Mouse (Mus musculus) spleen, adult 2 months (tissue): ENCODE results near the gene Rnf13. TPM values are rescaled to one million over a fixed set of nuclear protein-coding genes. Genes with fewer than 3 reads are reported as not detected.

Source experiments
- DNase-seq, 2 experiments: peaks; one replicate each; pipeline versions ENCODE4 v3.0.0 to v3.0.0-alpha.2; 2012 to 2021; ENCODE audit warnings: low spot score in 2 of 2, low read depth in 1 of 2
- H3K27ac ChIP-seq: fragments of 200-500 bp; 2 replicates; pipeline ENCODE4 v1.5.1; 2012; ENCODE audit warnings: low read length, inconsistent platforms; ENCODE audit not compliant: insufficient read depth
- H3K27me3 ChIP-seq: fragments of 200-500 bp; 2 replicates; pipeline ENCODE4 v1.6.1; 2012; ENCODE audit warnings: mild to moderate bottlenecking, moderate library complexity, low read length, inconsistent platforms; ENCODE audit not compliant: control insufficient read depth, insufficient read depth
- H3K36me3 ChIP-seq: fragments of 200-500 bp; 2 replicates; pipeline ENCODE4 v1.6.1; 2012; ENCODE audit warnings: mild to moderate bottlenecking, low read length, inconsistent platforms; ENCODE audit not compliant: control insufficient read depth, insufficient read depth
- H3K4me1 ChIP-seq: fragments of 200-500 bp; 2 replicates; pipeline ENCODE4 v1.6.1; 2011; ENCODE audit warnings: inconsistent platforms; ENCODE audit not compliant: control insufficient read depth, insufficient read depth, insufficient read length
- H3K4me3 ChIP-seq: fragments of 200-500 bp; 2 replicates; pipeline ENCODE4 v1.5.1; 2011; ENCODE audit warnings: mild to moderate bottlenecking, inconsistent platforms; ENCODE audit not compliant: insufficient read depth, insufficient read length; ENCODE audit errors: extremely low read depth
- CTCF ChIP-seq: fragments of 200-500 bp; IDR thresholded peaks from 2 replicates; pipeline ENCODE4 v1.5.1; 2011; ENCODE audit warnings: mild to moderate bottlenecking, inconsistent platforms; ENCODE audit not compliant: insufficient read depth, insufficient read length, insufficient replicate concordance; ENCODE audit errors: extremely low read depth
- POLR2A ChIP-seq: fragments of 200-500 bp; IDR thresholded peaks from 2 replicates; pipeline ENCODE4 v1.6.1; 2011; ENCODE audit warnings: low read depth, low read length, inconsistent platforms
- WGBS: fragments of 180-500 bp; shearing (Covaris S2); methylation state at CpG from one replicate; pipeline ENCODE4 v1.1.7; 2018; 5-methylcytosine and 5-hydroxymethylcytosine counted together
- polyA plus RNA-seq: library from polyadenylated mRNA; depleted of rRNA; stranded (reverse); fragments of >200 nt; gene quantifications from 2 replicates; pipeline ENCODE4 v1.2.3, GENCODE M21; 2012; rRNA removed

Rnf13 gene
- 20.7 and 28.1 TPM in 2 replicates for polyA plus RNA-seq

DNA sequence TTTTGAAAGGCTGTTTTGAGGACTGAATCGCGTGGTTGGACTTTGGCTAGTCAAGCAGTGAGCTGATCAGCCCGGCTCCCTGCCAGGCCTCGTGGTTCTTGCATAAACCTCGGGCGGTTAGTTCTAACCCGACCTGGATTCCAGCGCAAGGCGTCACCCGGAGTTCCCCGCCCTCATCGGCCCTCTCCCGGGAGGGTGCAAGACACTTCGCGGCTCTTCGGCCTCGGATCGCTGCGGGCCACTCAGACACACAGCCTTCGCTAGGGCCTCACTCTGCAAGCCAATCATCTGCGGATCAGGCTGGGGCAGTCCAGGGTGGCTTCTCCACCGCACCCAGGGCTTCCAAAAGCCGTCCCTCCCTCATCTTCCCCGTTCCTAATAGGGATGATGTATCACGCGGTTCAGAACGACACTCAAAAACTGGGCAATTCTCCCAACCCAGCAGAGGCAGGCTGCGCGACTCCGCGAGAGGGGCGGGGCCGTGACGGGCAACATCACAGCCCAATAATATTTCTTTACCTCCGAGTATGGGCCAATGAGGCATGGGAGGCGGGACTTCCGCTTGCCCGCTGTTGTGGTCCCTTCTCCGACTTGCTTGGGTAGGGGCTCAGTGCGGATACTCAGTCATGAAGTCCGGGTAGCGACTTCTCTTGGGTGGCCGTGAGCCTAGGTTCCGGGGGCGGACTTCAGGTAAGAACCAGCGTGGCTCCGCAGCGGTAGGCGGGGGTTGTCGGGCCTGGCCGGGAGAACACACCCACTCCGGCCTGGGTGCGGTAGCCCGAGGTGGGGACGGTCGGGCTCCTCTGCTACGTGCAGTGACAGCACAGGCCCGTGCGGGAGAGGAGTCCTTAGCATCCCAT, at the start of gene Rnf13:
Gene Rnf13 (plus strand): TSS at position 552 of the 860 bp plus-strand sequence.
- Histone ChIP-seq H3K27ac (peak within 1 kb of the TSS; percentile 93), H3K36me3 (no peaks in the 10 kb centered on the region), H3K4me3 (peak within 1 kb of the TSS; percentile 69), H3K27me3 (no peaks in the 10 kb centered on the region), H3K4me1 (no peaks in the 10 kb centered on the region; the same call in 1 of the 2 replicates)
- under 1% methylated on average over 59 of the region's 59 CpGs for WGBS
- TF ChIP-seq POLR2A (peak; percentile 69; the same call in 1 of the 2 replicates), CTCF (no peak)
- DNase-seq, result peak; percentile 79 to 94

DNA sequence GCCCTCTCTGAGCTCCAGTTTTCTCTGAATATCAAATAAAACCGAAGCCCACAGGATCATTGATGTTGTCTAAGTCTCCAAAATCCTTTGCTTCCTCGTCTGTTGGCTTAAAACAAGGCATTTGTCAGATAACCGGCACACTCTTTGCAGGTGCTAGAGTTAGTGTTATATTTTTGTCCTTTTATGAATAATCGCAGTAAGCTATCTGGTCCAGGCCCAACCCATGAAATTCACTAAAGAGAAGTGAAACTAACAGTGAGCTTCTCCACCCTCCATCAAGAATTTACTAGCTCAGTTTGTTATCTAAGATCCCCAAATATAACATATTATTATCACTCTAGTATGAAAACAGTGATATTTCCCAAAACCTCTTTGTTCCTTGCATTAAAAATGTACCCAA, 44.1 kb upstream of the Rnf13 start:
- TF ChIP-seq POLR2A (no peak), CTCF (no peak)
- Histone ChIP-seq H3K27ac (peak overlapping the region; percentile 70; the same call in 1 of the 2 replicates), H3K4me1 (peaks cover 13% of the 10 kb centered on the region; the same call in 1 of the 2 replicates), H3K36me3 (no peaks in the 10 kb centered on the region), H3K4me3 (no peak overlapping the region), H3K27me3 (no peaks in the 10 kb centered on the region)
- 36% methylated on average over 4 of the region's 4 CpGs for WGBS
- DNase-seq, result no peak

DNA sequence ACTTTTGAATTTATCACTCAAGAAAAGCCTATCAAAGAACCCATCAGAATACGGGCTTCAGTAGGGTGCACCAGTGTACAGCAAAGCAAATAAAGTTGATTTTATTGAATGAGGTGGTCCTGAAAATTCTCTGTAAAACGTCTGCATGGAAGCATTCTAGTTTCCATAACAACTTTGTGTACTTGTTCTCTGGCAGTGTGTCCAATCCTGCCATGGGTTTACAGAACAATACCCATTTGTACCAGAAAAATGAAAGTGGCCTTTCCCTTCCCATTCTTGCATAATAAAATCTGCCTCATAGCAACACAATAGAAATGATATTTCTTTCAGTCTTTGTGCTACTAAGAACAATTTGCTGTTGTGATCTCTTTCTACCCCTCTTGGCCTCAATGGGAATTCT, 43.1 kb upstream of the Rnf13 start, which contains the start of gene Ankub1:
Gene Ankub1 (minus strand): TSS at position 81 of the 400 bp plus-strand sequence.
- no peaks in the 10 kb centered on the region for H3K27me3 ChIP-seq
- no peaks in the 10 kb centered on the region for H3K36me3 ChIP-seq
- H3K4me1 ChIP-seq, result peaks cover 14% of the 10 kb centered on the region; the same call in 1 of the 2 replicates
- H3K27ac ChIP-seq, result peak within 1 kb of the TSS; percentile 70; the same call in 1 of the 2 replicates
- no peak for TF ChIP-seq POLR2A
- TF ChIP-seq CTCF, result no peak
- 76% methylated on average over 2 of the region's 2 CpGs for WGBS
- H3K4me3 ChIP-seq, result no peak within 1 kb of the TSS
- no peak for DNase-seq

DNA sequence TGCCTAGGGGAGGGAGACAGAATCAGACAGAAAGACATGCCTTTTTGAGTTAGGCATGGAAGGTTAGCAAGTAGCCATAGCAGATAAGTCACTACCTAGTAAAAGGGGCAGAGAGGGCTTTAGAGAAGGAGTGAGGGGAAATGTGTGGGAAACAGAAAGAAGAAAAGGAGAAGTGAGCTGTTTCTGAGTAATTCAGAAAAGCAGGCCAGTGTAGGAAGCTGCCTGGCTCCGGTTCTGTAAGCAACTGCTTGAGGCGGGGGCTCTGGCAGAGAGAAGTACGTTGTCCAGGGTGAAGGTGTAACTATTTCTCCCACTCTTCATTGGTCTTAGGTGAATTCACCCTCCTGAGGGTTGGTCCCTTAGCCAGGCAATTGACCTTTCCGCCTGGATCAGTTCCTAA, 39.6 kb upstream of the Rnf13 start:
- WGBS, result 46% methylated on average over 4 of the region's 4 CpGs
- Histone ChIP-seq H3K27me3 (no peaks in the 10 kb centered on the region), H3K4me1 (peaks cover 14% of the 10 kb centered on the region; the same call in 1 of the 2 replicates), H3K27ac (0 out of 2 replicates have a peak overlapping the region, but pooled peaks have one; percentile 1), H3K36me3 (no peaks in the 10 kb centered on the region), H3K4me3 (no peak overlapping the region)
- TF ChIP-seq CTCF (no peak), POLR2A (no peak)
- DNase-seq, result no peak

DNA sequence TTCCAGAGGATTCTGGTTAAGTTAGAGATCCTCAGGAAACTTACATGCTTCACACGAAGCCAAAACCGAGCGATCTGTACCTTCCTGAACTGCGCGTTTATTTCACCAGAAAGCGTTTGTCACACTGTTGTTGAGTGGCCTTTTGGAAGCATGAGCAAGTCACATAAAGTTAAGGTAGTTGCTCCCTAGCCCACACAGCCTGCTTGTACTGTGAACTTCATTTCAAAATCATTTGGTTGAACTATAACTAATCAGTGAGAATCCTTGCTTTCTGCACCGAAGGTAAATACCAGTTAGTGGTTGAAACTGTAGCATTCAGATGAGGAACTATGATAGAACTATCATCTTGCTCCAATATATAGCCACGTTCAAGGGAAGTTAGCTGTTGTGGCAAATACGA, 39.1 kb upstream of the Rnf13 start:
- TF ChIP-seq POLR2A (no peak), CTCF (no peak)
- H3K4me3 ChIP-seq, result no peak overlapping the region
- no peaks in the 10 kb centered on the region for H3K36me3 ChIP-seq
- no peak overlapping the region for H3K27ac ChIP-seq
- WGBS, result 81% methylated on average over 9 of the region's 9 CpGs
- H3K4me1 ChIP-seq, result peaks cover 14% of the 10 kb centered on the region; the same call in 1 of the 2 replicates
- no peaks in the 10 kb centered on the region for H3K27me3 ChIP-seq
- DNase-seq, result no peak

DNA sequence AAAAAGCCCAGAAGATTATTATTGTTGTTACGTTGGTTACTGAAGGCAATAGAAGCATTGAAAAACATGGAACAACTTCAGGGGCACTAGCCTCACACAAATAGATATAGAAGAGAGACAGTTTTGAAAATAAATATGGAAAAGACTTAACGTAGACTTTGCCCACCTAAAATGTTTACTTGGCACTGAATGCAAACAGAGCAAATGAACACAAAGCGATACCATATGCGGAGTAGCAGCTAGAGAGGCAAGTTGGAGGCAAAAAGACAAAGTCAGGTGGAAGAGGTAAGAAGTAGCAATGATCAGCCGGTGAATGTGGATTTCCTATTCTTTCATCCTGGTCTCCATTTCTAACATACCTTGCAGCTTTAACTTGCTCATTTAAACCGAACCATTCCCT, 21.7 kb upstream of the Rnf13 start:
- WGBS, result 92% methylated on average over 6 of the region's 6 CpGs
- no peak for DNase-seq
- no peaks in the 10 kb centered on the region for H3K4me1 ChIP-seq
- no peak overlapping the region for H3K27ac ChIP-seq
- no peaks in the 10 kb centered on the region for H3K36me3 ChIP-seq
- no peaks in the 10 kb centered on the region for H3K27me3 ChIP-seq
- TF ChIP-seq POLR2A, result no peak
- no peak for TF ChIP-seq CTCF
- H3K4me3 ChIP-seq, result no peak overlapping the region

DNA sequence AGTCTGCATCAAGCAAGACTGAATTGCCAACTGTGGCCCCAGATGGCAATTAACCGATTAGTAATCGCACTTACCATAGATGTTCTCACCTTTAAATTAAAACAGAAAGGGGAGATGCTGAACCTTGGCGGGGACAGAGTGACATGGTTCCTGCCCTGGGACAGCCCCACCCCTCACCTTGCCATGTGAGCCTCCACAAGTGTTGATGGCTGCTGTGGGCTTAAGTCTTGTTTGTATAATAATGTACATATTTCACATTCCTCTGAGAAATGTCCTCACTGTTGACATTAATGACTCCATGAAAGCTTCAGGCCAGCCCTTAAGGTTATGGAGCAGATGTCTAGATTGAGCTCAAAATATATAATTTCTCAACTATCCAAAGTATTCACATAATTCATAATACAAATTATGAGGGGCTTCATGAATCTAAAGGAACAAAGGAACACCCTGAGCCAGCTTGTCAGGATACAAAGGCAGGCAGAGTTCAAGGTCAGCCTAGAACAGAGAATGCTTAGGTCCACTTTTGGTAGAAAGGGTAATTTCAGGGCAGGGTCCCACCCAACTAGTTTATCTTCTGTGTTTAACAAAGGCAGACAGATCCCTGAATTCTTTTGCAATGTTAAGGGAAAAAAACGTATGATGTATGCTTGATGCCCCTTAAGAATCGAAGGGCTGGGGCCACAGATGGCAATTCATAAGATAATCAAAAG, 3.5 kb upstream of the Rnf13 start:
- H3K27ac ChIP-seq, result no peak overlapping the region
- no peaks in the 10 kb centered on the region for H3K27me3 ChIP-seq
- no peak overlapping the region for H3K4me3 ChIP-seq
- no peaks in the 10 kb centered on the region for H3K36me3 ChIP-seq
- 93% methylated on average over 5 of the region's 5 CpGs for WGBS
- TF ChIP-seq POLR2A, result no peak
- TF ChIP-seq CTCF, result no peak
- DNase-seq, result no peak
- no peaks in the 10 kb centered on the region for H3K4me1 ChIP-seq
